Mouse (Mus musculus) lung, postnatal 0 days (tissue): ENCODE measurements at regions not wholly inside any gene's neighbourhood (a gene's known extent, or its start where the extent isn't known, plus 50 kb on each side); places are given as distances from the start of the nearest gene placed in this dataset.

Experiments
- ATAC-seq: fragments of 200-750 bp; cut with Nextera tagmentation; 2 replicates; pipeline ENCODE4 v1.8.0; 2017; ENCODE audit warnings: moderate library complexity
- DNase-seq: peaks from one replicate; pipeline ENCODE4 v3.0.0-alpha.2; 2016; ENCODE audit warnings: low spot score
- H3K27ac ChIP-seq: fragments of 300-500 bp; sonication (generic); 2 replicates; pipeline ENCODE4 v1.5.1; 2014; ENCODE audit warnings: antibody characterized with exemption, mild to moderate bottlenecking, low read length, mixed read lengths
- H3K27me3 ChIP-seq: fragments of 300-500 bp; sonication (generic); replicated peaks from 2 replicates; pipeline ENCODE4 v1.6.1; 2014; ENCODE audit warnings: low read length, mixed read lengths; ENCODE audit not compliant: insufficient read depth
- H3K36me3 ChIP-seq: fragments of 300-500 bp; sonication (generic); 2 replicates; pipeline ENCODE4 v1.6.1; 2014; ENCODE audit warnings: low read length, mixed read lengths; ENCODE audit not compliant: insufficient read depth
- H3K4me1 ChIP-seq: fragments of 300-500 bp; sonication (generic); 2 replicates; pipeline ENCODE4 v1.6.1; 2014; ENCODE audit warnings: antibody characterized with exemption, low read depth, low read length, mixed read lengths; ENCODE audit not compliant: insufficient read depth
- H3K4me2 ChIP-seq: fragments of 300-500 bp; sonication (generic); replicated peaks from 2 replicates; pipeline ENCODE4 v1.6.1; 2014; ENCODE audit warnings: low read depth, mild to moderate bottlenecking, low read length, moderate library complexity, mixed read lengths
- H3K4me3 ChIP-seq: fragments of 300-500 bp; sonication (generic); 2 replicates; pipeline ENCODE4 v1.5.1; 2014; ENCODE audit warnings: low read depth, low read length
- H3K9ac ChIP-seq: fragments of 300-500 bp; sonication (generic); replicated peaks from 2 replicates; pipeline ENCODE4 v1.6.1; 2014; ENCODE audit warnings: low read depth, mild to moderate bottlenecking
- H3K9me3 ChIP-seq: fragments of 300-500 bp; sonication (generic); 2 replicates; pipeline ENCODE4 v1.6.1; 2016; ENCODE audit warnings: low read length, mixed read lengths
- CTCF ChIP-seq: IDR thresholded peaks from 2 replicates; pipeline ENCODE4 v1.5.1; 2016; ENCODE audit warnings: antibody characterized with exemption, mild to moderate bottlenecking
- EP300 ChIP-seq: IDR thresholded peaks from 2 replicates; pipeline ENCODE4 v1.6.1; 2016; ENCODE audit warnings: antibody characterized with exemption, mild to moderate bottlenecking, control low read depth
- WGBS: fragments of 180-500 bp; shearing (Covaris S2); extraction: QIAGEN DNeasy Blood & Tissue Kit; methylation state at CpG from one replicate; pipeline ENCODE4 v1.1.7; 2014; 5-methylcytosine and 5-hydroxymethylcytosine counted together

DNA sequence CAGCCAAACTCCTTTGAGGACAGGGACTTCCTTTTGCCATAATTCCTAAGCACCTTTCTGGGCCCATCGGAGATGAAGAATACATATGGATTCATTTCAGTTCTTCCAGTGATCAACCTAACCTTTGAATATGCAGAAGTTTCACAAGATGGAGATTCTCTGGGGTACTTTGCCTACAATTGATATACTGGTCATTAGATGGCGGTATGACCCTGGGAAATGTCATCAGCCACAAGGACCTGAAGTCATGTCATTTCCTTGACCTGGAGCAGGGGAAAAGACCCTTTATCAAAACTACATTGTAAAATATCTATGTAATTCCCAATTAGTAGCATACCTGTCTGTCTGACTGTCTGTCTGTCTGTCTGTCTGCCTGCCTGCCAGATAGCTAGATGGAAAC lies 164.0 kb upstream of the Slc24a3 start:
- H3K27me3 ChIP-seq = no peaks in the 10 kb centered on the region
- no peak for DNase-seq
- no peak overlapping the region for H3K27ac ChIP-seq
- no peak overlapping the region for H3K9ac ChIP-seq
- H3K36me3 ChIP-seq = no peaks in the 10 kb centered on the region
- no peak overlapping the region for H3K4me3 ChIP-seq
- no peak for TF ChIP-seq CTCF
- no peak for TF ChIP-seq EP300
- WGBS = 88% methylated on average over 2 of the region's 2 CpGs
- no peak for ATAC-seq
- H3K4me2 ChIP-seq = no peak overlapping the region
- H3K9me3 ChIP-seq = no peaks in the 10 kb centered on the region
- H3K4me1 ChIP-seq = no peaks in the 10 kb centered on the region

DNA sequence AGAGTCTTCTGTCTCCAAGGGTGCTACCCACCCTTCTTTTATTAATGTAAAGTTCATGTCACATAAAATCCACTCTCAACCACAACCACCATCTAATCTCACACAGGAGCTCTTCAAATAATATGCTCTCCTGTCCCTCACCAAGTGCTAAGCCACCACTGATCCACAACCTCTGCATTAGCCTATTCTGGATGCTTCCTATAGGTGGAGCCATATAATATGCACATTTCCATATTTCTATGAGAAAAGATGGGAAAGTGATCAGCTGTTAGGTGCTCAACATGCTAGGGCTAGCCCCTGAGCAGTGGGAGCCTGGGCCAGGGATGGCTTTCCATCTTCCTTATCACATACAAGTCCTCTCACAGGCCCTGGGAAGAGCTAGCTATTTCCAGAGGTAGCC lies 156.9 kb upstream of the Slc24a3 start:
- Histone ChIP-seq H3K4me1 (no peaks in the 10 kb centered on the region), H3K4me2 (no peak overlapping the region), H3K36me3 (no peaks in the 10 kb centered on the region), H3K27ac (no peak overlapping the region), H3K9me3 (no peaks in the 10 kb centered on the region), H3K4me3 (no peak overlapping the region), H3K9ac (no peak overlapping the region), H3K27me3 (no peaks in the 10 kb centered on the region)
- TF ChIP-seq EP300 = no peak
- TF ChIP-seq CTCF = peak; percentile 12; the same call in 1 of the 2 replicates
- no peak for DNase-seq
- no peak for ATAC-seq

DNA sequence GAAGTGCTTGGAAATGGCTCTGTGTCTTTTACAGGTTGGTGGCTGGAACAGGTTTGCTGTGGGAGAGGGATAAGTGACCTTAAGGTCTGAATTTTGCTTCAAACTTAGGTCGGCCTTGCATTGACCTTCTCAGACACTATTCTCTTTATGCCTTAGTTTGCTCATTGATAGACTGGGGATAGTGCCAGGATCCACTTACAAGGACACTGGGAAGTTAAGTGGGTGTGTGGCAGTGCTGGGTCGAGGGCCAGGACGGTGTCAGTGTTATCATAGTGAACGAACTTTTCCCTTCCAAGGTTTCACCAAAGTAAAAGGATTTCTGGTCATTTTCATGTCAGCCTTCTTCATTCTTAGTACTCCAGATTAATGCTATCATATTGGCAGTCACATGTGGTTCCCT lies 156.3 kb upstream of the Slc24a3 start:
- Histone ChIP-seq H3K4me2 (no peak overlapping the region), H3K4me3 (no peak overlapping the region), H3K36me3 (no peaks in the 10 kb centered on the region), H3K9ac (no peak overlapping the region), H3K27ac (no peak overlapping the region), H3K4me1 (no peaks in the 10 kb centered on the region), H3K27me3 (no peaks in the 10 kb centered on the region), H3K9me3 (no peaks in the 10 kb centered on the region)
- ATAC-seq (no peak), DNase-seq (no peak)
- TF ChIP-seq EP300 (no peak), CTCF (no peak)
- 64% methylated on average over 4 of the region's 4 CpGs for WGBS

DNA sequence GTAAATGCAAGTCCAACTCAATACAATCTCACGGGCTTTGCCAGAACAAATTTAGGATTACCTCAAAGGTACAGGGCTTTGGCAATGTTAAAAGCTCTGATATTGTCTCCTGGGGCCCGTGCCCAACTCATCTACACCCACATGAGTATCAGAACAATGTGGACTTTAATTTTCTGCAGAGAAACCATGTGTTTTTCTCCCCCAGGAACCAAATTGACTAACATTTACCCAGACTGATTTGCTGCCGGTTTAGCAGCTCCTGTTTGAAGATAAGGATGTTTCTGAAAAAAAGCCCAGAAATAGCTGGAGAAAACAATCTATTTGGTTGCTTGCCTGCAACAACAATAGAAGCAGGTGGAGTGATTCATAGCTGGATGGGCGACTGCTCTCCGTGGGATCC lies 151.6 kb upstream of the Slc24a3 start:
- no peaks in the 10 kb centered on the region for H3K9me3 ChIP-seq
- no peak for TF ChIP-seq CTCF
- TF ChIP-seq EP300 = no peak
- WGBS = 63% methylated on average over 5 of the region's 5 CpGs
- no peak overlapping the region for H3K4me2 ChIP-seq
- DNase-seq (no peak), ATAC-seq (no peak)
- no peak overlapping the region for H3K4me3 ChIP-seq
- no peaks in the 10 kb centered on the region for H3K4me1 ChIP-seq
- H3K27ac ChIP-seq = no peak overlapping the region
- H3K36me3 ChIP-seq = no peaks in the 10 kb centered on the region
- H3K9ac ChIP-seq = no peak overlapping the region
- no peaks in the 10 kb centered on the region for H3K27me3 ChIP-seq

DNA sequence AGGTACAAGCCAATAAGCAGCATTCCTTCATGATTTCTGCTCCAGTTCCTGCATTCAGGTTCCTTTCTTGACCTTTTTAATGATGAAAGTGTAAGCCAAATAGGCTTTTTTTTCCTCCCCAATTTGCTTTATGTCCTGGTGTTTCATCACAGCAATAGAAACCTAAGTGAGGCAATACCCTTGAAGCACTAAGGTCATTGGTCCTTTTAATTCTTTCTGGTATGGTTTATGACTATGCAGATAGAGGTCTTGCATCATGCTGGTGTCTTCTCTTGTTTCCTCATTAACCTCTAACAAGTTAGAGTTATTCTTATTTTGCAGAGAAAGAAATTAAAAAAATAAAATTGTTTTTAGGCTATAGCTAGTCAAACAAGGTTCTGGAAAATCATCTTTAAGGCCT lies 150.6 kb upstream of the Slc24a3 start:
- H3K27ac ChIP-seq = no peak overlapping the region
- DNase-seq (no peak), ATAC-seq (no peak)

DNA sequence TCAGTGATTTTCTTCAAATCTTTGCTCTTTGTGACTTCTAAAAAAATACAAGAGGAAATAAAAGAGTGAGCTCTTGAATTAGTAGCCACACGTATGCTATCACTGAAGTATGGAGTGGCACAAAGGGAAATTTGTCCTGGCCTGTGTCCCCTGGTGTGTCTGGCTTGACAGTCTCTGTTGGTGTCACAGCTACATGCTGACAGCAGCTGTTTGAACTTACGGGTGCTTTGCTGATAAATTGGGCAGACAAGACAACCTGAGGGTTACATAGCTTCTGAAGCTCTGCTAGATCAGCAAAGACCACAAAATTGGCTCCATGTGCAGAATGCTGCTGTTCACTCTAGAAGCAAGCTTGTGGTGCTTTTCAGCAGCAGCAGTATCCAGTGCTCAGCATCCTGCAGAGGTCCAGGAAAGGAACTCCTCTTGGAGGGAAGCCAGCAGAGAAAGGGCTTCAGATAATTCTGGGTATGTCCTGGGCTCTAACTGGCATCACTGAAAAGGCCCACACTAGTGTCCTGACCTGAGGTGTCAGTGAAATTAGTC lies 149.9 kb upstream of the Slc24a3 start:
- Histone ChIP-seq H3K4me2 (no peak overlapping the region), H3K27ac (no peak overlapping the region), H3K27me3 (no peaks in the 10 kb centered on the region), H3K9me3 (no peaks in the 10 kb centered on the region), H3K36me3 (no peaks in the 10 kb centered on the region), H3K4me3 (no peak overlapping the region), H3K4me1 (no peaks in the 10 kb centered on the region), H3K9ac (no peak overlapping the region)
- WGBS = 40% methylated on average over 2 of the region's 2 CpGs
- no peak for DNase-seq
- no peak for TF ChIP-seq CTCF
- no peak for TF ChIP-seq EP300
- no peak for ATAC-seq

More for the DNA sequence above, 150.6 kb upstream of the Slc24a3 start:
- H3K4me3 ChIP-seq = no peak overlapping the region
- no peak overlapping the region for H3K9ac ChIP-seq
- H3K9me3 ChIP-seq = no peaks in the 10 kb centered on the region
- H3K4me2 ChIP-seq = no peak overlapping the region
- no peaks in the 10 kb centered on the region for H3K27me3 ChIP-seq
- no peaks in the 10 kb centered on the region for H3K4me1 ChIP-seq
- no peaks in the 10 kb centered on the region for H3K36me3 ChIP-seq
- TF ChIP-seq EP300 (no peak), CTCF (no peak)

DNA sequence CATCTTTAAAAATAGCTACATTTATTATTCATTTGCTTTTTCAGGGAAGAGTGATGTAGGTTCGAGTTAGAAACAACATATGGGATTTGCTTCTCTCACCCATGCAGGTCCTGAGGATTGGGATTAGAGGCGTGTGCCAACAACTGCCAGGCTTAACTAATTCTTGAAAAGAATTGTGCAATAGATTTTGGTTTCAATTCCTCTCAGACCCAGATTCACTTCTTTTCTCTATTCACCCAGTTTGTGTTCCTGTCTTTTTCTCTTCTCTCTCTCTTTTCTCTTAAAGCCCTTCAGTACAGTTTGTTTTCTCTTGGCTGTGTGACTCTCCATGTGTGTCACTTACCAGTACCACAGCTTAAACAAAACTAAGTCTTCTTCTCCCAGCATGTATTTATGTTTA lies 119.8 kb upstream of the Slc24a3 start:
- no peak overlapping the region for H3K9ac ChIP-seq
- TF ChIP-seq EP300 (no peak), CTCF (no peak)
- H3K4me1 ChIP-seq = no peaks in the 10 kb centered on the region
- peak; percentile 40 for DNase-seq
- H3K9me3 ChIP-seq = no peaks in the 10 kb centered on the region
- H3K4me2 ChIP-seq = no peak overlapping the region
- H3K4me3 ChIP-seq = no peak overlapping the region
- no peak for ATAC-seq
- H3K27ac ChIP-seq = no peak overlapping the region
- H3K27me3 ChIP-seq = no peaks in the 10 kb centered on the region
- 53% methylated on average over 2 of the region's 2 CpGs for WGBS
- no peaks in the 10 kb centered on the region for H3K36me3 ChIP-seq
